Mouse (Mus musculus): ENCODE measurements around the gene Lgals2.
A peak's percentile ranks its signal among the peaks of the same experiment; 100 is the strongest.

Gene Lgals2

GRCm38 (mm10) chr15:78868826-78869233, 13.5 kb upstream of the Lgals2 start:
- Histone ChIP-seq H3K4me3 (replicated peaks; ENCODE audit: low read length) (peak overlapping the region; percentile 10; the same call in 1 of the 2 replicates), H3K36me3 (ENCODE audit: insufficient read depth, low read length) (no peaks in the 10 kb centered on the region), H3K4me1 (replicated peaks; ENCODE audit: low read depth, low read length) (peaks cover 81% of the 10 kb centered on the region), H3K9me3 (ENCODE audit: low read length) (no peaks in the 10 kb centered on the region), H3K27me3 (ENCODE audit: insufficient read depth, low read length) (peaks cover 5% of the 10 kb centered on the region; the same call in 1 of the 2 replicates)
- TF ChIP-seq CTCF (conservative IDR thresholded peaks at IDR 0.05; ENCODE audit: low read length): no peak
- no peak for TF ChIP-seq POU5F1 (IDR thresholded peaks at IDR 0.05; ENCODE audit: borderline replicate concordance, low read length)
- no peak for TF ChIP-seq NANOG (IDR thresholded peaks at IDR 0.05; ENCODE audit: borderline replicate concordance, low read length)

- no peak for TF ChIP-seq NANOG (IDR thresholded peaks at IDR 0.05; ENCODE audit: borderline replicate concordance, low read length)
- no peak for TF ChIP-seq CTCF (conservative IDR thresholded peaks at IDR 0.05; ENCODE audit: low read length)
- TF ChIP-seq POU5F1 (IDR thresholded peaks at IDR 0.05; ENCODE audit: borderline replicate concordance, low read length): no peak
- Histone ChIP-seq H3K36me3 (ENCODE audit: insufficient read depth, low read length) (no peaks in the 10 kb centered on the region), H3K4me1 (replicated peaks; ENCODE audit: low read depth, low read length) (peaks cover 81% of the 10 kb centered on the region), H3K27me3 (ENCODE audit: insufficient read depth, low read length) (peaks cover 5% of the 10 kb centered on the region; the same call in 1 of the 2 replicates), H3K9me3 (ENCODE audit: low read length) (no peaks in the 10 kb centered on the region), H3K4me3 (replicated peaks; ENCODE audit: low read length) (peak overlapping the region; percentile 10; the same call in 1 of the 2 replicates)
Observed at GRCm38 (mm10) chr15:78868398-78868797, 13.1 kb upstream of the Lgals2 start.

GRCm38 (mm10) chr15:78863852-78864253, 8.5 kb upstream of the Lgals2 start:
- TF ChIP-seq CTCF (conservative IDR thresholded peaks at IDR 0.05; ENCODE audit: low read length) (no peak), NANOG (IDR thresholded peaks at IDR 0.05; ENCODE audit: borderline replicate concordance, low read length) (no peak), POU5F1 (IDR thresholded peaks at IDR 0.05; ENCODE audit: borderline replicate concordance, low read length) (no peak)
- peak overlapping the region; percentile 62 for H3K4me3 ChIP-seq (replicated peaks; ENCODE audit: low read length)
- H3K9me3 ChIP-seq (ENCODE audit: low read length): no peaks in the 10 kb centered on the region
- H3K4me1 ChIP-seq (replicated peaks; ENCODE audit: low read depth, low read length): peaks cover 63% of the 10 kb centered on the region
- peaks cover 20% of the 10 kb centered on the region for H3K27me3 ChIP-seq (ENCODE audit: insufficient read depth, low read length)
- H3K36me3 ChIP-seq (ENCODE audit: insufficient read depth, low read length): no peaks in the 10 kb centered on the region

GRCm38 (mm10) chr15:78863154-78863553, 7.8 kb upstream of the Lgals2 start:
- H3K4me1 ChIP-seq (replicated peaks; ENCODE audit: low read depth, low read length): peaks cover 56% of the 10 kb centered on the region
- peaks cover 20% of the 10 kb centered on the region for H3K27me3 ChIP-seq (ENCODE audit: insufficient read depth, low read length)
- no peaks in the 10 kb centered on the region for H3K9me3 ChIP-seq (ENCODE audit: low read length)
- peak overlapping the region; percentile 62; the same call in 1 of the 2 replicates for H3K4me3 ChIP-seq (replicated peaks; ENCODE audit: low read length)
- H3K36me3 ChIP-seq (ENCODE audit: insufficient read depth, low read length): no peaks in the 10 kb centered on the region
- no peak for TF ChIP-seq CTCF (conservative IDR thresholded peaks at IDR 0.05; ENCODE audit: low read length)
- TF ChIP-seq NANOG (IDR thresholded peaks at IDR 0.05; ENCODE audit: borderline replicate concordance, low read length): no peak
- TF ChIP-seq POU5F1 (IDR thresholded peaks at IDR 0.05; ENCODE audit: borderline replicate concordance, low read length): no peak

GRCm38 (mm10) chr15:78862280-78862679, 7.0 kb upstream of the Lgals2 start:
- Histone ChIP-seq H3K4me3 (replicated peaks; ENCODE audit: low read length) (no peak overlapping the region), H3K27me3 (ENCODE audit: insufficient read depth, low read length) (peaks cover 20% of the 10 kb centered on the region), H3K9me3 (ENCODE audit: low read length) (no peaks in the 10 kb centered on the region), H3K36me3 (ENCODE audit: insufficient read depth, low read length) (no peaks in the 10 kb centered on the region), H3K4me1 (replicated peaks; ENCODE audit: low read depth, low read length) (peaks cover 47% of the 10 kb centered on the region)
- TF ChIP-seq NANOG (IDR thresholded peaks at IDR 0.05; ENCODE audit: borderline replicate concordance, low read length) (no peak), CTCF (conservative IDR thresholded peaks at IDR 0.05; ENCODE audit: low read length) (no peak), POU5F1 (IDR thresholded peaks at IDR 0.05; ENCODE audit: borderline replicate concordance, low read length) (no peak)

- H3K27me3 ChIP-seq (ENCODE audit: insufficient read depth, low read length): peaks cover 16% of the 10 kb centered on the region
- H3K9me3 ChIP-seq (ENCODE audit: low read length): no peaks in the 10 kb centered on the region
- TF ChIP-seq POU5F1 (IDR thresholded peaks at IDR 0.05; ENCODE audit: borderline replicate concordance, low read length): no peak
- TF ChIP-seq NANOG (IDR thresholded peaks at IDR 0.05; ENCODE audit: borderline replicate concordance, low read length): no peak
- no peak for TF ChIP-seq CTCF (conservative IDR thresholded peaks at IDR 0.05; ENCODE audit: low read length)
- peaks cover 24% of the 10 kb centered on the region for H3K4me1 ChIP-seq (replicated peaks; ENCODE audit: low read depth, low read length)
- H3K36me3 ChIP-seq (ENCODE audit: insufficient read depth, low read length): no peaks in the 10 kb centered on the region
- H3K4me3 ChIP-seq (replicated peaks; ENCODE audit: low read length): no peak overlapping the region
Observed at GRCm38 (mm10) chr15:78859714-78860113, 4.4 kb upstream of the Lgals2 start.

- Histone ChIP-seq H3K36me3 (ENCODE audit: insufficient read depth, low read length) (no peaks in the 10 kb centered on the region), H3K9me3 (ENCODE audit: low read length) (no peaks in the 10 kb centered on the region), H3K27me3 (ENCODE audit: insufficient read depth, low read length) (peaks cover 19% of the 10 kb centered on the region), H3K4me1 (replicated peaks; ENCODE audit: low read depth, low read length) (peaks cover 20% of the 10 kb centered on the region), H3K4me3 (replicated peaks; ENCODE audit: low read length) (no peak overlapping the region)
- TF ChIP-seq NANOG (IDR thresholded peaks at IDR 0.05; ENCODE audit: borderline replicate concordance, low read length) (no peak), POU5F1 (IDR thresholded peaks at IDR 0.05; ENCODE audit: borderline replicate concordance, low read length) (no peak), CTCF (conservative IDR thresholded peaks at IDR 0.05; ENCODE audit: low read length) (no peak)
Observed at GRCm38 (mm10) chr15:78859311-78859710, 4.0 kb upstream of the Lgals2 start.

- H3K9me3 ChIP-seq (ENCODE audit: low read length): no peaks in the 10 kb centered on the region
- peaks cover 14% of the 10 kb centered on the region for H3K27me3 ChIP-seq (ENCODE audit: insufficient read depth, low read length)
- TF ChIP-seq POU5F1 (IDR thresholded peaks at IDR 0.05; ENCODE audit: borderline replicate concordance, low read length): no peak
- TF ChIP-seq CTCF (conservative IDR thresholded peaks at IDR 0.05; ENCODE audit: low read length): no peak
- TF ChIP-seq NANOG (IDR thresholded peaks at IDR 0.05; ENCODE audit: borderline replicate concordance, low read length): no peak
- H3K4me1 ChIP-seq (replicated peaks; ENCODE audit: low read depth, low read length): peaks cover 5% of the 10 kb centered on the region
- no peak overlapping the region for H3K4me3 ChIP-seq (replicated peaks; ENCODE audit: low read length)
- H3K36me3 ChIP-seq (ENCODE audit: insufficient read depth, low read length): no peaks in the 10 kb centered on the region
Observed at GRCm38 (mm10) chr15:78857009-78857408, 1.7 kb upstream of the Lgals2 start.
